Mouse (Mus musculus) retina, postnatal 7 days (tissue): Measurements from ENCODE around the gene Rhobtb1.

ENCODE experiments used
- DNase-seq: peaks from one replicate; pipeline ENCODE4 v3.0.0-alpha.2; 2012; ENCODE audit warnings: low read depth, low spot score

Gene Rhobtb1

GRCm38 (mm10) chr10:69210659-69211058 is 59.4 kb downstream of the Rhobtb1 start:
- DNase-seq, result no peak

- no peak for DNase-seq
These were observed 60.3 kb downstream of the Rhobtb1 start for GRCm38 (mm10) chr10:69211560-69211959.

- peak; percentile 74 for DNase-seq
These were observed 60.7 kb downstream of the Rhobtb1 start for GRCm38 (mm10) chr10:69211976-69212375.

- peak; percentile 84 for DNase-seq
These were observed 61.6 kb downstream of the Rhobtb1 start, which contains the start of gene A930033H14Rik for GRCm38 (mm10) chr10:69212542-69213440. Gene A930033H14Rik (minus strand): TSS chr10:69213098.

- DNase-seq, result peak; percentile 28
These were observed 62.2 kb downstream of the Rhobtb1 start for GRCm38 (mm10) chr10:69213451-69213877.

GRCm38 (mm10) chr10:69213986-69214385 is 62.8 kb downstream of the Rhobtb1 start:
- DNase-seq, result no peak

GRCm38 (mm10) chr10:69217127-69217690 is 66.0 kb downstream of the Rhobtb1 start:
- DNase-seq, result no peak

GRCm38 (mm10) chr10:69218458-69219288 is 67.4 kb downstream of the Rhobtb1 start:
- DNase-seq, result no peak

GRCm38 (mm10) chr10:69219289-69219626 is 68.0 kb downstream of the Rhobtb1 start:
- no peak for DNase-seq

- no peak for DNase-seq
These were observed 69.1 kb downstream of the Rhobtb1 start for GRCm38 (mm10) chr10:69220296-69220695.

- no peak for DNase-seq
These were observed 69.9 kb downstream of the Rhobtb1 start for GRCm38 (mm10) chr10:69221148-69221547.

GRCm38 (mm10) chr10:69221955-69222354 is 70.7 kb downstream of the Rhobtb1 start:
- DNase-seq, result no peak

GRCm38 (mm10) chr10:69223232-69223631 is 72.0 kb downstream of the Rhobtb1 start:
- DNase-seq, result no peak

GRCm38 (mm10) chr10:69224276-69224675 is 73.0 kb downstream of the Rhobtb1 start:
- DNase-seq, result no peak

GRCm38 (mm10) chr10:69225471-69225870 is 74.2 kb downstream of the Rhobtb1 start:
- DNase-seq, result no peak

GRCm38 (mm10) chr10:69225951-69226350 is 74.7 kb downstream of the Rhobtb1 start:
- no peak for DNase-seq

- no peak for DNase-seq
These were observed 86.0 kb downstream of the Rhobtb1 start for GRCm38 (mm10) chr10:69237185-69237584.

- no peak for DNase-seq
These were observed 86.5 kb downstream of the Rhobtb1 start for GRCm38 (mm10) chr10:69237781-69238180.

- no peak for DNase-seq
These were observed 87.1 kb downstream of the Rhobtb1 start for GRCm38 (mm10) chr10:69238311-69238710.

GRCm38 (mm10) chr10:69240530-69240929 is 89.3 kb downstream of the Rhobtb1 start:
- no peak for DNase-seq

GRCm38 (mm10) chr10:69245151-69245550 is 93.9 kb downstream of the Rhobtb1 start:
- DNase-seq, result no peak
